Mouse (Mus musculus): ENCODE measurements at regions not wholly inside any gene's neighbourhood (a gene's known extent, or its start where the extent isn't known, plus 50 kb on each side); places are given as distances from the start of the nearest gene placed in this dataset.

GRCm38 (mm10) chr8:54465458-54466102, 63.8 kb upstream of the Asb5 start:
- in situ Hi-C loops (cut with MboI; ENCODE audit: low pct_ligation_motif_present, low pct_unique_long_range_greater_than_20kb, low sequenced_read_pairs) (no loop called here), dilution Hi-C loops (cut with MboI; ENCODE audit: extremely low pct_ligation_motif_present, extremely low pct_unique_long_range_greater_than_20kb, low sequenced_read_pairs) (no loop called here)
- Histone ChIP-seq H3K4me1 (ENCODE audit: control insufficient read depth in 1 of 2, insufficient read depth in 2 of 2) (no peaks in the 10 kb centered on the region), H3K4me3 (replicated peaks in 1 of 3; ENCODE audit: low read depth in 2 of 3, low read length in 2 of 3, poor library complexity in 1 of 3) (no peak overlapping the region), H3K27ac (ENCODE audit: insufficient read depth, low read depth) (no peak overlapping the region), H3K9ac (ENCODE audit: insufficient read depth, low read depth) (no peak overlapping the region), H3K79me2 (replicated peaks; ENCODE audit: control insufficient read depth, extremely low read depth, insufficient read depth, poor library complexity, severe bottlenecking) (no peaks in the 10 kb centered on the region), H3K36me3 (replicated peaks in 1 of 2; ENCODE audit: control insufficient read depth in 1 of 2, insufficient read depth in 1 of 2, low read length in 1 of 2) (no peaks in the 10 kb centered on the region), H3K9me3 (replicated peaks; ENCODE audit: low read length) (no peaks in the 10 kb centered on the region), H3K4me2 (ENCODE audit: insufficient read depth, low read depth, poor library complexity, severe bottlenecking) (no peak overlapping the region), H3K27me3 (replicated peaks) (no peaks in the 10 kb centered on the region)
- no peak for DNase-seq (ENCODE audit: extremely low read depth)
- TF ChIP-seq BHLHE40 (IDR thresholded peaks at IDR 0.05; ENCODE audit: low read depth, low read length) (no peak), MAZ (IDR thresholded peaks at IDR 0.05; ENCODE audit: low read depth, low read length) (no peak), ELF1 (IDR thresholded peaks at IDR 0.05; ENCODE audit: low read depth, low read length) (no peak), UBTF (IDR thresholded peaks at IDR 0.05; ENCODE audit: low read depth, low read length) (no peak), EP300 (IDR thresholded peaks at IDR 0.05; ENCODE audit: low read length) (no peak), ETS1 (conservative IDR thresholded peaks at IDR 0.05; ENCODE audit: low read depth, low read length) (no peak), PAX5 (IDR thresholded peaks at IDR 0.05; ENCODE audit: low read length) (no peak), MAX (IDR thresholded peaks at IDR 0.05; ENCODE audit: low read length) (no peak), USF1 (IDR thresholded peaks at IDR 0.05; ENCODE audit: low read depth, low read length) (no peak)
